In genomic region chr1:128368732-128369441, GRCm38 (mm10) we compare ENCODE assay signal across 8 mouse cellular contexts. TPM values are rescaled to one million over a fixed set of nuclear protein-coding genes. Genes with fewer than 3 reads are reported as not detected.
DNase-seq lines count a peak whose midpoint lies in the region; ATAC-seq lines count a peak whose summit lies in the region.

No protein-coding gene starts in this region.

- DNase-seq in adrenal gland, adult (ENCODE audit: inconsistent age in 2 of 2, low spot score in 1 of 2), result peak; percentile 33 to 74
- DNase-seq in adrenal gland, adult 8-10 months, result no peak
- DNase-seq in c-Kit-positive CD71-negative TER-119-negative erythroid progenitor cells, embryonic 14.5 days (ENCODE audit: low read depth), result peak; percentile 70
- peak; percentile 73 for DNase-seq in kidney, postnatal 10 days
- peak; percentile 84 for DNase-seq in lung, postnatal 36 days
- peak; percentile 69 for DNase-seq in right cerebral cortex, postnatal 4 days

- ATAC-seq in CD4-positive, CD25-positive, alpha-beta regulatory T cell, adult 4 months, result peak; percentile 86
- peak; percentile 85 for ATAC-seq in granulocyte monocyte progenitor cell, adult 5-6 weeks (replicated peaks; ENCODE audit: poor library complexity, severe bottlenecking)

RNA-seq across cellular contexts. Expression of gene Mcm6, which starts 9.4 kb away (rescaled TPM):
- 10 to 100 TPM; 16.8 to 20.3 (median 18.1) TPM for total RNA-seq in adrenal gland, adult 8-10 months (2022)
- polyA plus RNA-seq in CD4-positive, CD25-positive, alpha-beta regulatory T cell, adult 4 months (2017; shearing (Covaris generic)), result 100 to 1,000 TPM in 1 of 2 experiments, 10 to 100 TPM in 1; 95.2 to 114 TPM
- total RNA-seq in granulocyte monocyte progenitor cell, adult 5-6 weeks (2014; fragmentation: Nextera tagmentation), result 378 and 386 TPM in 2 replicates
- 431 and 449 TPM in 2 replicates for total RNA-seq in granulocyte monocyte progenitor cell, adult 5-6 weeks (2017)

RNA-seq across cellular contexts. Expression of gene Lct, which starts 40.8 kb away (rescaled TPM):
- total RNA-seq in adrenal gland, adult 8-10 months (2022), result under 1 TPM in 3 of 4 experiments, not detected in 1; 0.03 to 0.08 (median 0.06) TPM
- polyA plus RNA-seq in CD4-positive, CD25-positive, alpha-beta regulatory T cell, adult 4 months (2017; shearing (Covaris generic)), result under 1 TPM; 0.11 to 0.13 TPM
- total RNA-seq in granulocyte monocyte progenitor cell, adult 5-6 weeks (2014; fragmentation: Nextera tagmentation), result 0.13 and 0.19 TPM in 2 replicates
- total RNA-seq in granulocyte monocyte progenitor cell, adult 5-6 weeks (2017), result 0.15 and 0.22 TPM in 2 replicates

RNA-seq across cellular contexts. Expression of gene Dars, which starts 48.3 kb away (rescaled TPM):
- total RNA-seq in adrenal gland, adult 8-10 months (2022), result 10 to 100 TPM; 92.5 to 99.9 (median 97.6) TPM
- 100 to 1,000 TPM; 150 to 165 TPM for polyA plus RNA-seq in CD4-positive, CD25-positive, alpha-beta regulatory T cell, adult 4 months (2017; shearing (Covaris generic))
- 170 and 189 TPM in 2 replicates for total RNA-seq in granulocyte monocyte progenitor cell, adult 5-6 weeks (2014; fragmentation: Nextera tagmentation)
- total RNA-seq in granulocyte monocyte progenitor cell, adult 5-6 weeks (2017), result 304 and 334 TPM in 2 replicates

Comparison
In these comparisons a context has a peak if more than half of its experiments do, and no peak if none do; other contexts are left out.
1. RNA of gene Mcm6, which starts 9.4 kb away (total RNA-seq): 378 to 449 TPM in granulocyte monocyte progenitor cell, adult 5-6 weeks; 16.8 to 20.3 TPM in adrenal gland, adult 8-10 months; every median in the first group is over 10 times any median in the second.